Mouse (Mus musculus): ENCODE data around the gene Ubxn6.
A peak's percentile ranks its signal among the peaks of the same experiment; 100 is the strongest.

Gene Ubxn6

DNA sequence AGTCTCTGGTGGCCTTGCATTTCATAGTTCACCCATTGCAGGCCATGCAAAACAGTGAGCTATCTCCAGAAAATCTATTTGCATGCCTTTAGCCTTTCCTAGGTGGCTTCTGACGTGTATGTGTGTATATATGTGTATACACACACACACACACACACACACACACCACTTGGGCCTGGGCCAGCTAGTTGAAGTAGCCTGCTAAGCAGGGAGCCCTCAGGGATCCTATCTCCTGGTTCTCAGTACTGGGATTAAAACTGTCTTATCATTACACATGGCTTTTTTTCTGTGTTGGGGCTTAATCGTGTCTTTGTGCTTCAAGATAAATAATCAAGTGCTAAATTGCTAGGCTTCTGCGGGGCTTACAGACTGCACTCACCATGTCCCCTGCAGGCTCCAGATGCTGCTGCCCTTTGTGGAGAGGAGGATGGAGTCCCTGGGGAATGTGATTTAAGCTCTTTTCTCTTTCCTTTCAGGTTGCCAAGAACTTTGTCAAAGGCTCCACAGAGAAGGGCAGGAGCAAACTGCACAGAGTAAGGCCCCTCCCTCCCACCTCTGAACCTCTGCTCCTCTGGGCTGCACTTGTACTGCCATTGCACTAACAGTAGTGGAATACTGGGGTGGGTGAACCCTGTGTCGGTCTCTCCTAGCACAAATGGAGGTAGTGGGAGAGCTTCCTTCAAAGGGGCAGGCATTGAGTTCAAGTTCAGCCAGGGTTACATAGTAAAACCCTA lies 18.7 kb downstream of the Ubxn6 start:
- DNase-seq (ENCODE audit: low spot score in 2 of 2) = no peak

DNA sequence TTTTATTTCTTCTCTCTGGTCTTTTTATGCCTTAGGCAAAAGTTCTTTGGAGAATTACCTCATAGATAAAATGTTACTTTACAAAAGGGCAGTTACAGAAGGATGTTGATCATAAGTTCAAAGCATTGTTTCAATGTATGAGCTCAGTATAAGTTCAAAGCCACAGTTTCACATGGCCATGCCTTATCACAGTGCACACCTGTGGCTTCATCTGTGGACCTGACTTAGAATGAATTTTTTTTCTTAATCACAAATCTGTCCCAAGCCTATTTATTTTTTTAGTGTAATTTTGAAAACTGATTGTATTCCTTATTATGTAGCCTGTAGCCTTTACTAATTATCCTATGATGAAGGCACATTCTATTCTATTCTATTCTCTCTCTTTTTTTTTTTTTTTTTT lies 19.9 kb downstream of the Ubxn6 start:
- no peak for DNase-seq (ENCODE audit: low spot score in 2 of 2)

DNA sequence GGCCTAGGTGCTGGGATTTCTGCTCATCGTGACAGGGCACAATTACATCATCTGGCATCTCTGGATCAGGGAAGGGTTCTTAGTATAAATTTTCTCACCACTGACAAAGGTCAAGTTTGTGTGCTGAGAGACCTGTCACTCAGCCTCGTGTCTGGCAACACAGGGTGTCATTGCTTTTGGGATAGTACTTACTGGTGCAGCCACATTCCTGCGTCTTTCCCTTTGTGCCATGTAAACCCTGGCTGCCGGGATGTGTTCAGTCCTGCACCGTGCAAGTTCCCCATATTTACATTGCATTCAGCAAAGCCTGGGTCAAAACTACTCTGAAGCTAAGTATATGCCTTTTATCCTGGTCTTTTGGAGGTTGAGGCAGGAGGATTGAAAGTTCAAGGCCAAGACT lies 23.5 kb downstream of the Ubxn6 start:
- peak in 1 of 2 experiments; percentile 42 for DNase-seq (ENCODE audit: low spot score in 2 of 2)

DNA sequence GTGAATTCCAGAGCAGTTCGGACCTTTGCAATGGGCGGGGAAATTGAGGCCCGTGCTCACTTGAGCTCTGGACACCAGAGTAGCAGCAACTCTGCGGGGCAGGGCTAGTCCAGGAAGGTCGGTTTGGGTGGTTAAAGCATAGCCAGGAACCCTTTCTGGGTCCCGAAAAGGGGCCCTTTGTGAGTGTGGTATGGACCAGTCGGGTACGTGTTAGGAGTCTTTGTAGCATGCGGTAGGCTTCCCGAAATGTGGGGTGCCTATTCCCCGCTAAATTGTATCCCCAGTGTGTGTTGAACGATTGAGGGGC lies 34.0 kb downstream of the Ubxn6 start:
- no peak for DNase-seq (ENCODE audit: low spot score in 2 of 2)

DNA sequence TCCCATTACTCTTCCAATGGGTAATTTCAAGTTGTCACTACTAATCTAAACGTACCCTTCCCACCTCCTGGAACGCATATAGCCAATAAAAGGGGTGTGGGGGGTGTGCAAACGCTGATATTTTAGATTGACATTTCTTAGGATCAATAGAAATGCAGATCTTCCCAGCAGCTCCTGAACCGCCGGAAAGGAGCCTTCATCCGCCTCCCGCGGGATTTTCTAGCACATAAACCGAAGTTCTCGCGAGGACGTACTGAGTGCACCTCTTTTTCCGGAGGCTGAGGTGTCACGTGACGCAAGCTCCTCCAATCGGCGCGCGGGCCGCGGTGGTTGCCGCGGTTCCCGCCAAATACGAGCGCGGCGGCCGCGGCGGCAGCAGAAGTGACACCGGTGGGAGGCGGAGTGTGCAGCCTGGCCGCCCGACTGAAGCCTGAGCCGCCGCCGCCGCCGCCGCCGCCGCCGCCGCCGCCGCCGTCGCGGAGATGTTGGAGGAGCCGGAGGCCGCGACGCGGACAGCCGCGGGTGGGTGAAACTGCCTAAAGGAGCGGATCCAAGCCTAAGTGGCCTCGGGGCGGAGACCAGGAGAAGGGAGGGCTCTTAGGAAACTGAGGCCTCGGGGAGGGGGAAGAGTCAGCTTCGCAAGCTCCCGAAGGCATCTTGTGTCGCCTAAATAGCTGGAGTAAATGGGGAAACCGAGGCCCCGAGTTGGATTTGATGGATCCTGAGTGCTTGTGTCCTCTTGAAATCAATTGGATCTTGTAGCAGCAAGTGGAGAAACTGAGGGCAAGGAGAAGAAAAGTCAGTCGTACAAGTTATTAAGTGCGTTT lies 34.6 kb downstream of the Ubxn6 start, which contains the start of gene Chaf1a:
TSS of gene Chaf1a (plus strand) at position 410 of the 827 bp plus-strand sequence.
- peak; percentile 92 to 95 for DNase-seq (ENCODE audit: low spot score in 2 of 2)

DNA sequence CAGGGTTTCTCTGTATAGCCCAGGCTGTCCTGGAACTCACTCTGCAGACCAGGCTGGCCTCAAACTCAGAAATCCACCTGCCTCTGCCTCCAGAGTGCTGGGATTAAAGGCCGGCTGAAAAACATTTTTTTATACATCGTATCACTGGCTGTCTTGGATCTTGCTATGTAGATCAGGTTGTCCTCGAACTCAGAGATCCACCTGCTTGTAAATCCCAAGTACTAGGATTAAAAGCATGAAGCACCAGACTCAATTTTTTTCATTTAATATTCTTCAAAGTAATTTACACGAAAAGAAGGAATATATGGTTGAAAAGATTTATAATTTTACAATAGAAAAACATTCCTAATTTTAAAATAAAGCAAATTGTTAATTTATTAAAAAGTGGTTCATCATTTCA lies 35.5 kb downstream of the Ubxn6 start:
- no peak for DNase-seq (ENCODE audit: low spot score in 2 of 2)

DNA sequence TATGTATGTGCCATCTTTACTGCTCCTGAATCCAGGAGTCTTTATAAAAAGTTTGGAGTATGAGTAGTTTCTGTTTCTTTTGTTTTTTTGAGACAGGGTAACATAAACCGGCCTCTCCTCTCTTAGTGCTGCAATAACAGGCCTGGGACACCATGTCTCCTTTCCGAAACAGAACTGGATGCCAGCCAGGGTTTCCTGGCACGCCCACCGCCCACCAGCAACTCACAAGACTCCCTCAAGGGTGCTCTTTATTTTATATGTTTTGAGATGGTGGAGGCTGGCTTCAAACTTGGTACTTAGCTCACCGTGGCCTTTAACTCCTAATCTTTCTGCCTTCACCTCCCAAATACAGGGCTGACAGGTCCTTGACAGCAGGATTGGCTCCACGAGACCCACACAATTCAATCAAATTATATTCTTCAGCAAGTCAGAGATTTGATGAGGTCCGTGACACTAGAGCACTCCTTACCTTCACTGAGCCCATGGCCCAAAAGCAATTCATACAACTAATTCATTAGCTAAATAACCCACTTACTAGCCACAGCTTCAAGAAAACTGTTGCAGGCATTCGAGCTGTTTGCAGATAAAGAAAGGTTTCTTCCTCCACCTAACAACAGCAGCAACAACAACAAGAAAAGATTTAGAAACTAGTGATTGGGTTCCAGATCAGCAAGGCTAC lies 36.1 kb downstream of the Ubxn6 start:
- DNase-seq (ENCODE audit: low spot score in 2 of 2) = no peak

DNA sequence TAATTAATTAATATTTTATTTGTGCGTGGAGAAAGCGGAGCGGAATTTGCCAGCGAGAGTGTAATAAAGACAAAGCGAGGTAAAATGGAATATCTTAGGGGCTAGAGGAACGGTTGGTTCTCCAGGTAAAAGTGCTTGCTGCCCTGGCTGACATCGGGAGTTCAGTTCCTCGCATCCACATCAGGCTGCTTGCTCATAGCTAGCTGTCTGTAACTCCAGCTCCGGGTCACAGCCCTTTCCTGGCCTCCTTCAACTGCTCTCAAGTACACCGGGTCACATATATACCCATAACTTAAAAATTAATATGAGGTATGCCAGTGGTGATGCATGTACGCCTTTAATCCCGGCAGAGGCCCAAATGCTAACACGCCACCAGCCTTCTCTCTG lies 37.9 kb downstream of the Ubxn6 start:
- no peak for DNase-seq (ENCODE audit: low spot score in 2 of 2)

DNA sequence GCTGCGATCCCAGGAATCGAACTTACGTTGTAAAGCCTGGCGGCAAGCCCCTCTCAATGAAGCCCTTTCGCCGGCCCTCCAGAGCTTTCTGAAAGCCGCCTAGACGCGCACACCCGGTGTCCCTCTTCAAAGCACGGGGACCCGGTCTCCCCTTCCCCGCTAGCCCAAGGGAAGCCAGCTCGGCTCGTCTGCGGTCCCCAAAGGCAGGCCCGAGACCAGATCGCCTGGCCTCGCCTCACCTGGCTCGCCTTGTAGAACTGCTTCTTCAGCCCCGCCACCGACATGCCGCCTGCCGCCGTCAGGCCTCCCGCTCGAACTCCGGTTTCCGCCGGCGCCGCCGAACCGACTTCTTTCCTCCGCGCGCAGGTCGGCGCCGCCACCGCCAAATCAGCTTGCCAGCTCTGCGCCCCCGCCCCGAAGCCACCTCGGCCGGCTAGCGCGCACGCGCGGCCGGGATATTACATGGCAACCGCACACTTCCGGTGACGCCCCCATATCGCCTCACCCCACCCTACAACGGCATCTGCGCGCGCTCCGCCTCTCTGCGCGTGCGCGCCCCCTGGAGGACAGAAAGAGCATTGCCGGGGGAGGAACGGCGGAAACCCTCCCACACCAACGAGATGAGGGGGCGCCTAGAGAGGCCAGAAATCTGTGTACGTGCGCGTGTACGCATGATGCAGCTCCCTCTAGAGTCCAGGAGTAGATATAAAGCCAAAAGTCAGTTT lies 38.5 kb downstream of the Ubxn6 start, which contains the start of gene Sh3gl1:
TSS of gene Sh3gl1 (minus strand) at position 460 of the 725 bp plus-strand sequence.
- DNase-seq (ENCODE audit: low spot score in 2 of 2) = peak; percentile 97 to 98

DNA sequence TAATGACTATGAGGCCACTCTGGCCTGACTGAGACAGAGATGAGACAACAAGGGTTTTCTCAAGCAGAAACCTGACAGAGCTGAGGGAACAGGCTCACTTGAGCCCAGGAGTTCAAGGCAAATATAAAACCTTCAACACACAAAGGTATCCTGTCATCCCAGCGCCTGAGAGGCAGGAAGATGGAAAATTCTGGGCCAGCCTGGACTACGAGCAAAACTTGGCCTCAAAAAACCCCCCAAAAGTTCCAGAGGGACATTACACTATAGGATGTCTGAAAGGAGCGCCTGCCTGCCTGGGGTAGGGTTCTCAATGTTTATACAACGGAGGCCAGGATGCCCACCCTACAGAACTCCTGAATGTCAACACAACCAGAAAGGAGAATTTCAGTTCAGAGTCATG lies 39.6 kb downstream of the Ubxn6 start:
- DNase-seq (ENCODE audit: low spot score in 2 of 2) = no peak

DNA sequence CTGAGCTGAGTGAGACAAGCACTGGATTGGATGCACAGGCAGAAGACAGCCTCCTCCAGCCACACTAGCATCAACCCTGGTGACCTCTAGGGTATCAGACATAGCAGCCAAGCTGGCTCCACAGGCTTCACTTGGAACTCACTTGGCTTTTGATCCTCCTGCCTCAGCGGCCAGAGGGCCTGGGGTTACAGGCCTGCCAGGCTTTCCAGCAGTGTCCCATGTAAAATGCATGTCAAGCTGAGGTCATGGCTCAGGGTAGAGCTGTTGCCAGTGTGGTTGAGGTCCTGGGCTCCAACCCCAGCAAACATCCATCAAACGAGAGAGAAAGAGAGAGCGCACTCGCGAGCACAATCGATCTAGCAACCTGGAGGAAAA lies 40.1 kb downstream of the Ubxn6 start:
- DNase-seq (ENCODE audit: low spot score in 2 of 2) = no peak

DNA sequence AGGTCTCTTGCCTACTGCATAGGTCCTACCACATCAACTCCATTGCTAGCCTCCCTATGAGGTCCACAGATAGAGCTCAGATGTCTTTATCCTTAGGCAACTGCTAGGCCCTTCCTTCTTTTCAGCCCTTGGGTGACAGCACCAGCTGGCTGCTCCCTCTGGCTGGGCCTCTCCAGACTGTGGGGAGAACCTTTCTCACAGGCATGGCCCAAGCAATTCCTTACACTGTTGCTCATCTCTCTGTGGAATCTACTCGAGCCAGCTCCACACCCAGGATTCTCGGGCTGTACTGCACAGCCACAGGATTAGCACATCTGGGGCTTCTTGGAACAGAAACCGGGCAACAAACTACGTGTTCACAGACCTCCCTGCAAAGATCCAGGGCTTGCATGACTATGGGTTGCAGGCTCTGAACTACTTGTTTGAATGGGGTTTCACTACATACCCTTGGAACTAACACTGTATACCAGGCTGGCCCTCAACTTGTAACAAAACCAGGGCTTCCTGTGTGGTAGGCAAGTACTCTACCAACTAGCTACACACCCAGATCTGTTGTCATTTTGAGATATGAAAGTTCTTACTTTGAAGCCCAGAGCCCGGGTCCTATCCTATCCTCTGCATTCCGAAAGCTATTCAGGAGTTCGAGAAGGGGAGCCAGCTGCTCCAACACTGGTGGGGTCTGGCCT lies 40.6 kb downstream of the Ubxn6 start:
- DNase-seq (ENCODE audit: low spot score in 2 of 2) = no peak

DNA sequence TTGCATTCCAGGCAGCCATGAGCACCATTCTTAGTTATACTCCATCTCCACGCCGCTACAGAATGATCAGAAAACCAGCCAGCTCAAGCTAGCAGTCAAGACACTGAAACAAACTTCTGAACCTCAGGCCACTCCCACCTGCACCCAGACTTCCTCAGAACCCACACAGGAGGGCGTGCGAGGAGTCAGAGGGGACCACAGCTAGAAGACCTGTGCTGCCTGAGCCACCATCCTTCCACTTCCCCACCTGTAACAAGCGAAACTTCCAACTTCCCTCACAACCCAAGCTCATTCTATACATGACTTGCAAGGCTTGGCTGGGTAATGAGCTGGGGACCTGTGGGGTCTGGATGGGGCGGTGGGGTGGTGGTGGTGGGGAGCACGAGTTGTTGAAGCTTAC lies 42.0 kb downstream of the Ubxn6 start:
- no peak for DNase-seq (ENCODE audit: low spot score in 2 of 2)

DNA sequence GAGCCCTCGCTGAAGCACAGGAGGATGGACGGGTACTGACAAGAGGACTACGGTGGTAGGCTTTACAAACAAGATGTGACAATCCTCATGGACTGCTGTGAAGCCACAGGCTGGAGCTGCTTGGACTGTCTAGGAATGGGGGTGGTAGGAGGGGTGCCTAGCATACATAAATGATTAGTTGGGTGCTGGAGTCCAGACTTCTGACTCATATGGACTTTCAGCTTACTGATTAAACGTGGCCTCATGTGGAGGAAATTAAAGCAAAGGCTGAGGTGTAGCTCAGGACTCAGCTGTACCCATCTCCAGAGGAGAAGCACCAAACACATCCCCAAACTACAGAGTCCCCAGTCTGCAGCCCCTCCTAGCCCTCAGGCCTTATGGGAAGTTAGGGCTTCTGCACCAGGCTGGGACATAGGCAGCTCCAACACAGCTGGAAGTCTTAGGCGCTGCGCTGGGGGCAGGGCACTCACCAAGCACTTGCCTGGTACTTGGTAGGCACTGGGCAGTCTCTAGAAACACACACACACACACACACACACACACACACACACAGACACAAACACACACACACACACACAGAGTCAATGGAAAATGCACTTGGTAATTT lies 42.6 kb downstream of the Ubxn6 start:
- no peak for DNase-seq (ENCODE audit: low spot score in 2 of 2)

DNA sequence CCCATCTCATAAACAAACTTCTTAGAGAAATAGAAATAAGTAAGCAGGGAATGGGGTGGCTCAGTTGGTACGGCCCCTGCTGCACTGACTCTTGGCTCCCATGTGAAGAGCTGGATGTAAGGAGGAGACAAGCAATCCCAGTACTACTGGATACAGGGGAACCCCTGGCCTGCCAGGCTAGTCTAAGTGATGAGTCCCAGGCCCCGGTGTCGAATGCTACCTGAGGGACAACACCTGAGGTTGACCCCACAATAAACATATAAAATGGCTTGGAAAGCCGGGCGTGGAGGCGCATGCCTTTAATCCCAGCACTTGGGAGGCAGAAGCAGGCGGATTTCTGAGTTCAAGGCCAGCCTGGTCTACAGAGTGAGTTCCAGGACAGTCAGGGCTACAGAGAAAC lies 43.4 kb downstream of the Ubxn6 start:
- no peak for DNase-seq (ENCODE audit: low spot score in 2 of 2)

DNA sequence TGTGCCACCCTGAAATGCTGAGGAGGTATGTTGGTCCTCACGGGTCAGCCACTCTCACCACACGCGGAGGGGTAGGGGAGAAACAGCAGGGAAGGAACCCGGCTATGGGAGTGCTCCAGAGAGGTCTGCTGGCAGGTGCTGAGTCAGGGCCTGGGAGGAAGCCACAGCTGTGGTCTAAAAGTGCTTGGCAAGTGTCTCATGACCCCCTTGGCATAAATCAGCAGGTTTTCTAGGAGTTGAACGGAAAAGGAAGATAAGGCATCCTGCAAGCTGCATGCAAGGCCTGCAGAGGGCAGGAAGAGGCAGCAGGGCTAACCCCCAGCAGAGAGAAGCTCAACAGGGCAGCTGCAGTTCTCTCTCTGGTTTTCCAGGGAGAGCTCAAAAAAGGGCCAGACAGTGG lies 43.9 kb downstream of the Ubxn6 start:
- DNase-seq (ENCODE audit: low spot score in 2 of 2) = no peak

DNA sequence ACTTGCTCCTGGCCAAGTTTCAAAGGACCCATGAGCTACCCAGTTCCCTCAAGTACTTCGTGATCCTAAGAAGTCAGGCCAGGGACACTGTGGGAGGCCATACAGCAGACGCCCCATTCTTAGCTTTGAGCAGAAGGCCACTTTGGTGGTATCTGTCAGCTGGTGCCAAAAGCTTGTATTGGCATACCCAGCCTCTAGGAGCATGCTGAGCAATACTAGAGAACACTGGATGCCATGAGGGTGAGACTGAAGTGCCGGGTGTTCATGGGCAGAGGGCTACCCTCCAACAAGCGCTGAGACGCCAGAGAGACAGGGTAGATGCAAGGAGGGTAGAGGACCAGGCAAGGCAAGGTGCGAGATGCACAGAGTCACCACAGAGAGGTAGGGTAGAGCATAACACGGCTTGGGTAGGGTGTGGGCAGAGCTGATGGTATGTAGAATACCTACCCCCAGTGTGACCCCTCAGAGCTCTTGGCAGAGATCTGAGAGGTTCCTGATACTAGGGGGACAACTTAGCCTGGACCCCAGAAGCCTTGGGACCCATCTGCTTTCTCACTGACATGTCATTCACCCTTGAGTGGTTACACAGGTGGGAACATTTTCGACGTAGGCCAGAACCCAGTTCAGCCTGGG lies 44.5 kb downstream of the Ubxn6 start:
- no peak for DNase-seq (ENCODE audit: low spot score in 2 of 2)

DNA sequence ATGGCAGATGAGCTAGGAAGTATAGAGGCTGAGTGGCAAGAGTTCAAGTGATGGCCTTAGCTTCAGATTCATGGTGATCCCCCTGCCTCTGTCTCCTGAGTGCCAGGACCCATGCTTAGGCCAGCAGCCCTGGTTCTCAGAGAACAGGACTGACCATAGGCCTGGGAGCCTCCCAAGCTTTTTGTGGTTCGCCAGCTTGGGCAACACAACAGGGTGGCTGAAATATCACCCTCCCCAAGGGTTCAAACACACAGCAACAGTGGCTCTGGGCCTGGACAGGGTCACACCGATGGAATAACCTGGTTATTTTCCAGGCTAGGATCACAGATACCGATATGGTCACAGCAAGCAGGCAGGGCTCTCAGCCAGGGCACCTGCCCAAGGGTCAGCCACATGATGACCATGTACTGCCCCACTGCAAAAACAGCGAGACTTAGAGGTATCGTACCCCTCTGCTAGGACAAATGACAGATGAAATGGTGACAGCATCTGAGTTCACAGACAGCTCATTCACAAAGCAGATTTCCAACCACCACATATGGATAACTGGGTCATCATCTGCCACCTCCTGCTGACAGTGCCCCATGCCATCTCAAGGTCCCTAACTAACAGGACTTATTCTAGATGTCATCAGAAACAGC lies 46.9 kb downstream of the Ubxn6 start:
- DNase-seq (ENCODE audit: low spot score in 2 of 2) = no peak

DNA sequence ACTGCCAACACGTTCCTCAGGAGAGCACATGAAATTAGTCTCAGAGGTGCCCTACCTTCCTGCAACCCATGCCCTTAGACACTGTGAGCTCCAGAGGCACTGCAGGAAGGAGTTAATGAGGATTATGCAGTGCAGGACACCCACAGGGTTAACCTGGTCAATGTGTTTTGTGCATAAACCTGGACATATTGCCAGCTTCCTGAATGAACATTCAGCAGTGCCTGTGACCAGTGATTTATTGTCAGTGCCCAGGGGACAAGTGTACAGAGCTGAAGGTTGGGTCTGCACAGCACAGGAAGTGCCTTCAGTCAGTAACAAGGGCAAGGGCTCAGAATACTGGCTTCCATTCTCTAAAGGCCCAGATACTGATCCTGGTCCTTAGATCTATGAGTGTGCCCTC lies 47.9 kb downstream of the Ubxn6 start:
- DNase-seq (ENCODE audit: low spot score in 2 of 2) = no peak

DNA sequence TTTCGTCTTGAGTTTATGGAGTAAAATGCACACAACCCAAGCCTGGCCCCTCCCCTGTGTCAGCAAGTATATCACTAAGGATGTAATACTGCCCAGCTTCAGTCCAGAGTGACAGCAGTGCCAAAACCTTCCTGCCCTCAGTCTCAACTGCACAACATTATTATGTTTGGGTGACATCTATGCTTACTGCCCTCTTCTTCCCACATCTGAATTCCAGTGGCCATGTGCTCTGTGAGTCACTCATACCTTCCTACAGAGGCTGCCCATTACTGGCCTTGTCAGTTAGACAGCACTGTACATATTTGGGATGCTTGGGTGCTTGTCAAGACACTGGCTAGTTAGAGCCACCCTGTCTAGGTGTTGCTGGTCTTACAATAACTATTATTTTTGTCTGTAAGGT lies 48.5 kb downstream of the Ubxn6 start:
- DNase-seq (ENCODE audit: low spot score in 2 of 2) = no peak

All from urinary bladder, adult 18-20 months (tissue).